In the genomic region with DNA sequence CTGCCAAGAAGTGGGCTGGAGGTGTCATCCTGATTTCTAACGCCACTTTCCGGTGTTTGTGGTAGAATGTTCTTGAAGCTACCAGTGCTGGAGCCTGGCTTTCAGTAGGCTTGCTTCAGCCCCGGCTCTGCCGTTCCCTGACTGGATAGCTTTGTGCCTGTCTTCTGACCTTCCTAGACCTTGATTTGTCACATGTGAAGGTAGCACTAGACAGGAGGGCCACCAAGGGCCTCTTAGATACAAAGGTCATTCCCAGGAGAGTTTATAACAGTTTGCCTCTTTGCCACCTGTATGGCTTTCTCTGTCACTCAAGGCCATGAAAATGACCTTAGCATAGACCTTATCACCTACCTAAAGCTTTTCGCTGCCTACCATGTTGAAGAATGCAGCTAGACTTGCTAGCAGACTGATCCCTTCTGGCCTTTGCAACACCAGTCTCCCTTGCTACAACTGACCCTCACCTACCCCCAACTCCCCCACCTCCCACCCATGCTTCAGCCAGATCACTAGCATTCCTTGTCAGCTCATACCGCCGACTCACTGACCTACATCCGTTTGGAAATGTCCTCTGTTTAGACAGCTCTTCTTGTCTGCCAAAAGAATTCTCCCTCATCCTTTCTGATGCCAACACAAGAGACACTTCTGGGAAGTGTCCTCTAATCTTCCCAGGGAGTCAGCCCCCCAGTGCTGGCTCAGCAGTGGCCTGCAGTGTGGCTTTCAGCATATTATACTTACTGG, we compare ENCODE assay signal across 11 mouse cellular contexts.
DNase-seq lines count a peak whose midpoint lies in the region; ATAC-seq and TF ChIP-seq lines count a peak whose summit lies in the region.
"Had no signal": no experiment of that assay in that cellular context is flagged by ENCODE, and none has a peak within 500 bp of the region (broad histone marks: within the 10 kb centered on the region; RNA-seq: fewer than 3 reads in every experiment).

No protein-coding gene starts in this region.

- no peaks in the 10 kb centered on the region for H3K36me3 ChIP-seq in heart, embryonic 12.5 days
- no peaks in the 10 kb centered on the region for H3K36me3 ChIP-seq in kidney, postnatal 0 days (ENCODE audit: insufficient read depth, low read length)
- H3K36me3 ChIP-seq in lung, postnatal 0 days (ENCODE audit: insufficient read depth, low read length) = no peaks in the 10 kb centered on the region
- H3K36me3 ChIP-seq: midbrain, embryonic 10.5 days had no signal

- no peak for TF ChIP-seq CTCF in kidney, postnatal 0 days (IDR thresholded peaks at IDR 0.05; ENCODE audit: low read depth)
- no peak for TF ChIP-seq CTCF in lung, postnatal 0 days (IDR thresholded peaks at IDR 0.05)

- ATAC-seq in heart, embryonic 12.5 days (ENCODE audit: insufficient number of reproducible peaks, low FRiP score) = no peak
- peak; percentile 66 for ATAC-seq in kidney, postnatal 0 days (replicated peaks; ENCODE audit: low FRiP score, low read depth)
- peak; percentile 81 for ATAC-seq in lung, postnatal 0 days

- DNase-seq in heart, postnatal 10 days = no peak
- peak; percentile 75 for DNase-seq in kidney, postnatal 0 days (ENCODE audit: low spot score)
- DNase-seq in kidney, postnatal 36 days = no peak
- peak; percentile 96 for DNase-seq in Muller cell, postnatal 12 days (ENCODE audit: inconsistent ontology term)
- peak; percentile 85 for DNase-seq in lung, postnatal 0 days (ENCODE audit: low spot score)
- no peak for DNase-seq in ovary, postnatal 14 days (ENCODE audit: low spot score)
- DNase-seq in layer of hippocampus, adult 8-10 months (ENCODE audit: low spot score in 2 of 2) = no peak
- DNase-seq: B cell, adult 2 months; cerebellum, postnatal 25 days had no signal

- TF ChIP-seq EP300 in lung, postnatal 0 days (IDR thresholded peaks at IDR 0.05) = peak; percentile 49; the same call in 1 of the 2 replicates

- H3K4me2 ChIP-seq in heart, embryonic 12.5 days = no peak overlapping the region
- no peak overlapping the region for H3K4me2 ChIP-seq in kidney, postnatal 0 days (ENCODE audit: low read length)
- no peak overlapping the region for H3K4me2 ChIP-seq in lung, postnatal 0 days (replicated peaks; ENCODE audit: low read depth, low read length)

- H3K27ac ChIP-seq in heart, embryonic 12.5 days (ENCODE audit: poor library complexity, severe bottlenecking) = peak overlapping the region; percentile 81
- H3K27ac ChIP-seq in kidney, postnatal 0 days = peak overlapping the region; percentile 70
- peak overlapping the region; percentile 72 for H3K27ac ChIP-seq in lung, postnatal 0 days (ENCODE audit: low read length)

- peaks cover 48% of the 10 kb centered on the region for H3K4me1 ChIP-seq in heart, embryonic 12.5 days (replicated peaks)
- H3K4me1 ChIP-seq in kidney, postnatal 0 days (replicated peaks; ENCODE audit: insufficient read depth, low read length) = peaks cover 27% of the 10 kb centered on the region
- peaks cover 8% of the 10 kb centered on the region; the same call in 1 of the 2 replicates for H3K4me1 ChIP-seq in lung, postnatal 0 days (ENCODE audit: insufficient read depth, low read depth, low read length)

- H3K4me3 ChIP-seq in heart, embryonic 12.5 days = no peak overlapping the region
- H3K4me3 ChIP-seq in kidney, postnatal 0 days (replicated peaks; ENCODE audit: low read depth, low read length) = no peak overlapping the region
- no peak overlapping the region for H3K4me3 ChIP-seq in lung, postnatal 0 days (ENCODE audit: low read depth, low read length)
- H3K4me3 ChIP-seq: midbrain, embryonic 10.5 days had no signal

- no peaks in the 10 kb centered on the region; the same call in 1 of the 2 replicates for H3K9me3 ChIP-seq in heart, embryonic 12.5 days (replicated peaks)
- no peaks in the 10 kb centered on the region for H3K9me3 ChIP-seq in kidney, postnatal 0 days (replicated peaks; ENCODE audit: low read length)
- no peaks in the 10 kb centered on the region for H3K9me3 ChIP-seq in lung, postnatal 0 days (ENCODE audit: low read length)
- H3K9me3 ChIP-seq: midbrain, embryonic 10.5 days had no signal

- no peaks in the 10 kb centered on the region for H3K27me3 ChIP-seq in heart, embryonic 12.5 days (replicated peaks)
- no peaks in the 10 kb centered on the region for H3K27me3 ChIP-seq in kidney, postnatal 0 days (ENCODE audit: insufficient read depth, low read length)
- H3K27me3 ChIP-seq in lung, postnatal 0 days (replicated peaks; ENCODE audit: insufficient read depth, low read length) = no peaks in the 10 kb centered on the region

- intact Hi-C loops in heart, postnatal 10 days (cut with DNase I) = no loop called here

- no peak overlapping the region for H3K9ac ChIP-seq in heart, embryonic 12.5 days
- H3K9ac ChIP-seq in kidney, postnatal 0 days (ENCODE audit: low read depth, low read length) = no peak overlapping the region
- no peak overlapping the region for H3K9ac ChIP-seq in lung, postnatal 0 days (replicated peaks; ENCODE audit: low read depth)

- WGBS in heart, embryonic 12.5 days = 49% methylated on average over 8 of the region's 8 CpGs
- WGBS in kidney, postnatal 0 days = 51% methylated on average over 8 of the region's 8 CpGs
- 46% methylated on average over 8 of the region's 8 CpGs for WGBS in lung, postnatal 0 days

Comparison
In these comparisons a context has a peak if more than half of its experiments do, and no peak if none do; other contexts are left out.
1. DNase-seq: peak in kidney, postnatal 0 days (single experiment), Muller cell, postnatal 12 days (single experiment) and lung, postnatal 0 days (single experiment); none in heart, postnatal 10 days (0 of 2), kidney, postnatal 36 days (0 of 2), ovary, postnatal 14 days (single experiment) and layer of hippocampus, adult 8-10 months (0 of 2).
2. Peak in every context shown above with its lines, with median percentiles within 50 percentile points of each other: H3K27ac ChIP-seq.